Mouse (Mus musculus) liver, embryonic 11.5 days (tissue): ENCODE measurements at regions not wholly inside any gene's neighbourhood (a gene's known extent, or its start where the extent isn't known, plus 50 kb on each side); places are given as distances from the start of the nearest gene placed in this dataset.

Source experiments
- ATAC-seq: fragments of 200-750 bp; cut with Nextera tagmentation; replicated peaks from 2 replicates; pipeline ENCODE4 v1.8.0; 2017; ENCODE audit warnings: moderate number of reproducible peaks, mild to moderate bottlenecking, moderate TSS enrichment, moderate library complexity; ENCODE audit not compliant: low FRiP score
- DNase-seq: peaks from one replicate; pipeline ENCODE4 v3.0.0-alpha.2; 2017; ENCODE audit warnings: low spot score
- H3K27ac ChIP-seq: fragments of 300-500 bp; sonication (generic); 2 replicates; pipeline ENCODE4 v1.5.1; 2014; ENCODE audit warnings: mild to moderate bottlenecking, low read depth, low read length, control low read depth
- H3K27me3 ChIP-seq: fragments of 300-500 bp; sonication (generic); replicated peaks from 2 replicates; pipeline ENCODE4 v1.6.1; 2014; ENCODE audit warnings: low read length, mixed read lengths; ENCODE audit not compliant: control insufficient read depth, insufficient read depth
- H3K36me3 ChIP-seq: fragments of 300-500 bp; sonication (generic); 2 replicates; pipeline ENCODE4 v1.6.1; 2014; ENCODE audit warnings: mild to moderate bottlenecking, low read length, moderate library complexity, mixed read lengths; ENCODE audit not compliant: control insufficient read depth, insufficient read depth
- H3K4me1 ChIP-seq: fragments of 300-500 bp; sonication (generic); replicated peaks from 2 replicates; pipeline ENCODE4 v1.6.1; 2014; ENCODE audit warnings: low read length, mixed read lengths; ENCODE audit not compliant: control insufficient read depth, insufficient read depth
- H3K4me2 ChIP-seq: fragments of 300-500 bp; sonication (generic); 2 replicates; pipeline ENCODE4 v1.6.1; 2014; ENCODE audit warnings: mild to moderate bottlenecking, control low read depth, moderate library complexity
- H3K4me3 ChIP-seq: fragments of 300-500 bp; sonication (generic); 2 replicates; pipeline ENCODE4 v1.5.1; 2014; ENCODE audit warnings: low read depth, low read length, control low read depth
- H3K9ac ChIP-seq: fragments of 300-500 bp; sonication (generic); 2 replicates; pipeline ENCODE4 v1.6.1; 2014; ENCODE audit warnings: low read depth, low read length, control low read depth
- H3K9me3 ChIP-seq: fragments of 300-500 bp; sonication (generic); 2 replicates; pipeline ENCODE4 v1.6.1; 2016; ENCODE audit warnings: low read length, inconsistent platforms, mixed read lengths; ENCODE audit not compliant: control insufficient read depth
- WGBS: fragments of 180-500 bp; shearing (Covaris S2); extraction: QIAGEN DNeasy Blood & Tissue Kit; methylation state at CpG from one replicate; pipeline ENCODE4 v1.1.7; 2014; 5-methylcytosine and 5-hydroxymethylcytosine counted together

- Histone ChIP-seq H3K9ac (no peak overlapping the region), H3K27me3 (no peaks in the 10 kb centered on the region), H3K4me3 (no peak overlapping the region), H3K9me3 (no peaks in the 10 kb centered on the region), H3K4me2 (no peak overlapping the region), H3K36me3 (no peaks in the 10 kb centered on the region), H3K27ac (no peak overlapping the region), H3K4me1 (no peaks in the 10 kb centered on the region)
- ATAC-seq (no peak), DNase-seq (no peak)
- 88% methylated on average over 5 of the region's 5 CpGs for WGBS
These were observed 104.1 kb upstream of the Tdrd3 start for GRCm38 (mm10) chr14:87312318-87312717.

GRCm38 (mm10) chr14:87314999-87315732, 101.3 kb upstream of the Tdrd3 start:
- H3K9ac ChIP-seq, result no peak overlapping the region
- 26% methylated on average over 6 of the region's 6 CpGs for WGBS
- H3K9me3 ChIP-seq, result no peaks in the 10 kb centered on the region
- no peak overlapping the region for H3K4me3 ChIP-seq
- no peak for ATAC-seq
- no peaks in the 10 kb centered on the region for H3K4me1 ChIP-seq
- no peaks in the 10 kb centered on the region for H3K36me3 ChIP-seq
- H3K4me2 ChIP-seq, result no peak overlapping the region
- no peaks in the 10 kb centered on the region for H3K27me3 ChIP-seq
- DNase-seq, result no peak
- H3K27ac ChIP-seq, result no peak overlapping the region

- 81% methylated on average over 1 of the region's 1 CpGs for WGBS
These were observed 88.6 kb upstream of the Tdrd3 start for GRCm38 (mm10) chr14:87327841-87328240.

GRCm38 (mm10) chr14:87337950-87338526, 78.4 kb upstream of the Tdrd3 start:
- no peak overlapping the region for H3K4me2 ChIP-seq
- H3K27ac ChIP-seq, result no peak overlapping the region
- no peak overlapping the region for H3K4me3 ChIP-seq
- no peaks in the 10 kb centered on the region for H3K27me3 ChIP-seq
- H3K36me3 ChIP-seq, result no peaks in the 10 kb centered on the region
- DNase-seq (no peak), ATAC-seq (no peak)
- no peak overlapping the region for H3K9ac ChIP-seq
- WGBS, result 76% methylated on average over 8 of the region's 8 CpGs
- no peaks in the 10 kb centered on the region for H3K9me3 ChIP-seq
- no peaks in the 10 kb centered on the region for H3K4me1 ChIP-seq

More at GRCm38 (mm10) chr14:87327841-87328240, 88.6 kb upstream of the Tdrd3 start:
- H3K4me3 ChIP-seq, result no peak overlapping the region
- no peak overlapping the region for H3K4me2 ChIP-seq
- ATAC-seq, result no peak
- H3K9me3 ChIP-seq, result no peaks in the 10 kb centered on the region
- no peak overlapping the region for H3K9ac ChIP-seq
- DNase-seq, result no peak
- H3K27ac ChIP-seq, result no peak overlapping the region
- H3K4me1 ChIP-seq, result no peaks in the 10 kb centered on the region
- H3K27me3 ChIP-seq, result no peaks in the 10 kb centered on the region
- no peaks in the 10 kb centered on the region for H3K36me3 ChIP-seq

GRCm38 (mm10) chr14:87344540-87344939, 71.9 kb upstream of the Tdrd3 start:
- ATAC-seq, result no peak
- H3K9ac ChIP-seq, result no peak overlapping the region
- 70% methylated on average over 1 of the region's 1 CpGs for WGBS
- no peaks in the 10 kb centered on the region for H3K36me3 ChIP-seq
- no peak for DNase-seq
- H3K27me3 ChIP-seq, result no peaks in the 10 kb centered on the region
- H3K27ac ChIP-seq, result no peak overlapping the region
- no peaks in the 10 kb centered on the region for H3K4me1 ChIP-seq
- no peaks in the 10 kb centered on the region for H3K9me3 ChIP-seq
- H3K4me3 ChIP-seq, result no peak overlapping the region
- H3K4me2 ChIP-seq, result no peak overlapping the region

- ATAC-seq (no peak), DNase-seq (no peak)
- no peak overlapping the region for H3K4me2 ChIP-seq
- 76% methylated on average over 3 of the region's 3 CpGs for WGBS
- no peak overlapping the region for H3K9ac ChIP-seq
- no peaks in the 10 kb centered on the region for H3K27me3 ChIP-seq
- no peaks in the 10 kb centered on the region for H3K4me1 ChIP-seq
- no peak overlapping the region for H3K27ac ChIP-seq
- H3K36me3 ChIP-seq, result no peaks in the 10 kb centered on the region
- no peaks in the 10 kb centered on the region for H3K9me3 ChIP-seq
- H3K4me3 ChIP-seq, result no peak overlapping the region
These were observed 69.6 kb upstream of the Tdrd3 start for GRCm38 (mm10) chr14:87346812-87347211.

GRCm38 (mm10) chr14:87348825-87349224, 67.6 kb upstream of the Tdrd3 start:
- Histone ChIP-seq H3K4me2 (no peak overlapping the region), H3K4me3 (no peak overlapping the region), H3K36me3 (no peaks in the 10 kb centered on the region), H3K27ac (no peak overlapping the region), H3K9ac (no peak overlapping the region), H3K27me3 (no peaks in the 10 kb centered on the region), H3K4me1 (no peaks in the 10 kb centered on the region), H3K9me3 (no peaks in the 10 kb centered on the region)
- DNase-seq, result no peak
- 68% methylated on average over 3 of the region's 3 CpGs for WGBS
- ATAC-seq, result no peak

GRCm38 (mm10) chr14:87365793-87366192, 50.6 kb upstream of the Tdrd3 start:
- Histone ChIP-seq H3K27ac (no peak overlapping the region), H3K4me1 (no peaks in the 10 kb centered on the region), H3K4me3 (no peak overlapping the region), H3K4me2 (no peak overlapping the region), H3K27me3 (no peaks in the 10 kb centered on the region), H3K9me3 (no peaks in the 10 kb centered on the region), H3K36me3 (no peaks in the 10 kb centered on the region), H3K9ac (no peak overlapping the region)
- 69% methylated on average over 2 of the region's 2 CpGs for WGBS
- DNase-seq (no peak), ATAC-seq (no peak)
